Mouse (Mus musculus): ENCODE data around the gene Sec24a.
"Not testable (repeated sequence)": the region's sequence is repeated elsewhere in the genome, so short reads cannot be mapped to it uniquely, and the experiment has no call there.

DNA sequence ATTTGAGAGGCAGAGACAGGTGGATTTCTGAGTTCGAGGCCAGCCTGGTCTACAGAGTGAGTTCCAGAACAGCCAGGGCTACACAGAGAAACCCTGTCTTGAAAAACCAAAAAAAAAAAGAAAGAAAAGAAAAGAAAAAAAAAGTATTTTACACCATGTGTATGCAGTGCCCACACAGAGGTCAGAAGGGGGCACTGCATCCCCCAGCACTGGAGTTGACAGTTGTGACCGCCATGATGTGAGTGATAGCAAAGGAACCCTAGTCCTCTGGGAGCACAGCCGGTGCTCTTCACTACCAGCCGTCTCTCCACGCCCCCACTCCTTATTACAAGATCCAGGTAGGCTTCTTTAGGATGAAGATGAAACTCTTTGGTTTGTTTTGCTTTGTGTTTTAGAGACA, 5.2 kb downstream of the Sec24a start:
- not testable (repeated sequence) for TF ChIP-seq CTCF, EP300 (IDR thresholded peaks at IDR 0.05)

All from lung, postnatal 0 days (tissue).